Comparison of ENCODE assay signal across 9 mouse cellular contexts in the genomic region with DNA sequence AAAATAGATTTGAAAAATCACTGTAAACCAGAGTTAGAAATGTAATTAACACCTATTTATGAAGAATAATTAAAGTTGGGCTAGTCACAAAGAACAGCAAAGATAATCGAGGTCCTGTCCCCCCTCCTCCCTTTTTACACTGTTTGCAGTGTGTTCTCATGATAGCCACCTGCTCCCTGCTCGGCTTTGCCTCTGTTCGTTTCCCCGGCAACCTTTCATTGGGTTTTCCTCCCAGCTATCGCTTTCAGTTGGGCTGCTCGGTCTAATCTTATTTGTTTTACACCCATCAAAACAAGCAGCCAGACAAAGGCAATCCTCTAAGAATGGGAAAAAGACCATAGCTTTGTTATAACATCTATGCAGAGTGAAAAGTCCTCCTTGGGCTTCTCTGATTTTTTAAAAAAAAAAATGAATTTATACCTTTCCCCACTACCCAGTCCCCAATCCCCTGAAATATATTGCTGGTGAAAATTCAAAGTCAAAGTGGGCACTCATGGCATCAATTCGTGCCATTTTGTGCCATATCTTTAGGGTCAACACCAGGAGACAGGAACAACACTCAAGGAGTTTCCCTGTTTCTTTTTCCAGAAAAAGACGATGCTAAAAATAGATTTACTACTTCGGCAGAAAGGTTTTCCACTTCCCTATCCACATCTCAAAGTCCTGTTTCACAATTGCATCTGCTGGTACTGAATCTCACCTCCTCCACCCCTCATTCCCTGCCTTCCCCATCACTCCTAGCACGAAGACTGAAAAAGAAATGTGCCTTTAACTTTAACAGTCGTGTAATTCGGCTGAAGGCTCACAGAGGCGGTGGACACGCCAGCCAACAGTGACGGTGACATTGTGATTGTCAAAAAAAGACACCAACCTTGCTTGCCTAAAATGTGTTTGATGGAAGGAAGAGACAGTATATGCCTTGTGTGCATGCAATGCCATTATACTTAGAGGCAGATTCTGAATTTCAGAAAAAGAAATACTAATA.
A peak's percentile ranks its signal among the peaks of the same experiment; 100 is the strongest.
DNase-seq lines count a peak whose midpoint lies in the region; ATAC-seq lines count a peak whose summit lies in the region.
"Had no signal": no experiment of that assay in that cellular context is flagged by ENCODE, and none has a peak within 500 bp of the region (broad histone marks: within the 10 kb centered on the region; RNA-seq: fewer than 3 reads in every experiment).

No protein-coding gene starts in this region.

- no peaks in the 10 kb centered on the region for H3K9me3 ChIP-seq in forebrain, embryonic 11.5 days (ENCODE audit: control insufficient read depth, low read length)

- peak; percentile 62 for ATAC-seq in frontal cortex, adult (ENCODE audit: low TSS enrichment)
- peak; percentile 84 for ATAC-seq in forebrain, embryonic 11.5 days (replicated peaks; ENCODE audit: low FRiP score)

- intact Hi-C loops in left cerebral cortex, postnatal 25 days (cut with DNase I), result loop anchor here (2.0 to 10.0 kb wide), 6 partner anchors 65 to 1022 kb away; a partner anchor contains a TSS

- peak overlapping the region; percentile 41 for H3K4me3 ChIP-seq in forebrain, embryonic 11.5 days (ENCODE audit: low read depth, low read length)

- H3K4me2 ChIP-seq in forebrain, embryonic 11.5 days (ENCODE audit: low read depth, low read length, severe bottlenecking), result peak overlapping the region; percentile 32

- H3K36me3 ChIP-seq in forebrain, embryonic 11.5 days (ENCODE audit: control insufficient read depth, insufficient read depth, low read length), result no peaks in the 10 kb centered on the region

- WGBS in forebrain, embryonic 11.5 days, result 16% methylated on average over 15 of the region's 15 CpGs

- no peak for DNase-seq in frontal cortex, postnatal 14 days (ENCODE audit: low spot score in 2 of 2)
- DNase-seq in brain, adult 2 months (ENCODE audit: low read depth, low spot score), result peak; percentile 79
- DNase-seq in forebrain, embryonic 11.5 days (ENCODE audit: low spot score), result peak; percentile 82
- DNase-seq in left cerebral cortex, postnatal 25 days (ENCODE audit: low spot score in 2 of 2), result peak; percentile 28 to 80
- peak; percentile 65 to 68 for DNase-seq in right cerebral cortex, postnatal 10 days (ENCODE audit: low spot score in 2 of 2)
- no peak for DNase-seq in gastrocnemius, adult 8-10 months (ENCODE audit: low spot score in 2 of 2)
- DNase-seq in urinary bladder, postnatal 4 days (ENCODE audit: low spot score in 2 of 2), result no peak

- H3K27ac ChIP-seq in forebrain, embryonic 11.5 days (ENCODE audit: low read depth, low read length), result peak overlapping the region; percentile 90
- H3K27ac ChIP-seq: macrophage had no signal

- H3K27me3 ChIP-seq in forebrain, embryonic 11.5 days (ENCODE audit: control insufficient read depth, insufficient read depth, low read length), result no peaks in the 10 kb centered on the region

- peak overlapping the region; percentile 67 for H3K9ac ChIP-seq in forebrain, embryonic 11.5 days (ENCODE audit: low read length)

- H3K4me1 ChIP-seq in forebrain, embryonic 11.5 days (replicated peaks; ENCODE audit: control insufficient read depth, insufficient read depth, low read length), result peaks cover 9% of the 10 kb centered on the region

Comparison
In these comparisons a context has a peak if more than half of its experiments do, and no peak if none do; other contexts are left out.
1. DNase-seq: peak in brain, adult 2 months (single experiment), forebrain, embryonic 11.5 days (single experiment), left cerebral cortex, postnatal 25 days (2 of 2) and right cerebral cortex, postnatal 10 days (2 of 2); none in frontal cortex, postnatal 14 days (0 of 2), gastrocnemius, adult 8-10 months (0 of 2) and urinary bladder, postnatal 4 days (0 of 2).